Mouse (Mus musculus): ENCODE data around the gene Zfp619. TPM values are rescaled to one million over a fixed set of nuclear protein-coding genes. Genes with fewer than 3 reads are reported as not detected.
"Not testable (repeated sequence)": the region's sequence is repeated elsewhere in the genome, so short reads cannot be mapped to it uniquely, and the experiment has no call there.

Gene Zfp619
- polyA plus RNA-seq, 1 experiment from 2014 or later = 4.8 TPM

DNA sequence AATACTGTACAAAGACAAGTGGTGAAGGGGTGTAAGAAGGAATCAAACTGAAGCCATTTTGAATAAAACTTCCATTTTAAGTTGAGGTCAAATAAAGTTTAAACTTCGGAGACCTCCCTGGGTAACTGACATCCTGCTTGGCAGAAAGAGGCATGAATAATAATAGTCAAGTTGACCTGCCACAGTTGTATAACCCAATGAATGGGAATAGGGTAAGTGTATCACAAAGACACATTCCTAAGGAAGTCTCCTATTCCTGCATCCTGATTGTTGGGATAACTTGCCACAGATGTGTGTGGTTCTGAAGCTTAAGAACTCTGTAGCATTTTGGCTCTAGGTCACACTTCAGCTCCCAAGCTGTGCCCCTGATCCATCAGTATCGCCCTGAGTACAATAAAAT, 62.5 kb downstream of the Zfp619 start:
- Histone ChIP-seq H3K36me3 (ENCODE audit: control insufficient read depth, insufficient read depth, low read length) (no peaks in the 10 kb centered on the region), H3K4me3 (ENCODE audit: low read depth, low read length) (no peak overlapping the region), H3K27ac (ENCODE audit: low read depth, low read length) (no peak overlapping the region), H3K9me3 (replicated peaks; ENCODE audit: control insufficient read depth, low read length) (no peaks in the 10 kb centered on the region), H3K4me2 (ENCODE audit: low read length) (no peak overlapping the region), H3K4me1 (ENCODE audit: control insufficient read depth, insufficient read depth, low read length) (no peaks in the 10 kb centered on the region), H3K27me3 (replicated peaks; ENCODE audit: control insufficient read depth, insufficient read depth, low read length) (no peaks in the 10 kb centered on the region), H3K9ac (ENCODE audit: low read length) (no peak overlapping the region)
- ATAC-seq (no peak), DNase-seq (ENCODE audit: low spot score) (no peak)
- 78% methylated on average over 2 of the region's 2 CpGs for WGBS

DNA sequence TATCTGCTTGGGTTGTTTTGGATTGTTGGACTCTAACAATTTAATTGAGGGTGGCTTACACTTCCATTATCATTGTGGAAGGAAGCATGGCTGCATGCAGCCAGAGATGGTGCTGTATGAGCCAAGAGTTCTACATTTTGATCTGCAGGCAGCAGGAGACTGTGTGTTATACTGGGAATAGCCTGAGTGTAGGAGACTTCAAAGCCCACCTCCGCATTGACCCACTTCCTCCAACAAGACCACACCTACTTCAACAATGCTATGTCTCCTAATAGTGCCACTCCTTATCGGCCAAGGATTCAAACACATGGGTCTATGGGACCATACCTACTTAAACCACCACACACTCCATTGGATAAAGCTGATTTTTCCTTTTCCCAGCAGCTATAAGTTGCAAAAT, 63.0 kb downstream of the Zfp619 start:
- DNase-seq (ENCODE audit: low spot score) (no peak), ATAC-seq (no peak)
- H3K9me3 ChIP-seq (replicated peaks; ENCODE audit: control insufficient read depth, low read length) = no peaks in the 10 kb centered on the region
- H3K4me1 ChIP-seq (ENCODE audit: control insufficient read depth, insufficient read depth, low read length) = no peaks in the 10 kb centered on the region
- H3K36me3 ChIP-seq (ENCODE audit: control insufficient read depth, insufficient read depth, low read length) = no peaks in the 10 kb centered on the region
- H3K4me3 ChIP-seq (ENCODE audit: low read depth, low read length) = no peak overlapping the region
- H3K9ac ChIP-seq (ENCODE audit: low read length) = no peak overlapping the region
- no peaks in the 10 kb centered on the region for H3K27me3 ChIP-seq (replicated peaks; ENCODE audit: control insufficient read depth, insufficient read depth, low read length)
- 89% methylated on average over 2 of the region's 2 CpGs for WGBS
- no peak overlapping the region for H3K4me2 ChIP-seq (ENCODE audit: low read length)
- no peak overlapping the region for H3K27ac ChIP-seq (ENCODE audit: low read depth, low read length)

DNA sequence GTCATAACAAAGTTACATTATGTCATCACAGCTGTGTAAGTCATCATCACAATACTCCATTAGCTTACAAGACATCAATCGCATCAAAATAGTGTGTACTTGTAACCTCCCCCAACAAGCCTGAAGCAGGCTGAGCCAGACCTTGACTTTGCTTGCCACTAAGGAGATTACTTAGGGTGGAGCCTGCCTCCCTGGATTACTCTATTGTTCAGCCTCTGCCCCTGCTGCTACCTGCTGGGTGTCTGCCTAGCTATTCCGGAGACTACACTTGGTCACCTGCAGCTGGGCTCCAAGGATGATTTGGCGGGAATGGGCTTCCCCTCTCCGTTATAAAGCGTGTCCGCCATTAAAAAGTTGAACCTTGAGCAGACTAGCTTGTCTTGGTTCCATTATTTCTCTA, 69.3 kb downstream of the Zfp619 start:
- not testable (repeated sequence) for H3K4me1 ChIP-seq (ENCODE audit: control insufficient read depth, insufficient read depth, low read length); H3K4me3 ChIP-seq (ENCODE audit: low read depth, low read length); H3K27me3 ChIP-seq (replicated peaks; ENCODE audit: control insufficient read depth, insufficient read depth, low read length); H3K9me3 ChIP-seq (replicated peaks; ENCODE audit: control insufficient read depth, low read length); DNase-seq (ENCODE audit: low spot score); ATAC-seq; H3K27ac ChIP-seq (ENCODE audit: low read depth, low read length); H3K4me2 ChIP-seq (ENCODE audit: low read length); H3K36me3 ChIP-seq (ENCODE audit: control insufficient read depth, insufficient read depth, low read length); H3K9ac ChIP-seq (ENCODE audit: low read length)
- 52% methylated on average over 6 of the region's 6 CpGs for WGBS

DNA sequence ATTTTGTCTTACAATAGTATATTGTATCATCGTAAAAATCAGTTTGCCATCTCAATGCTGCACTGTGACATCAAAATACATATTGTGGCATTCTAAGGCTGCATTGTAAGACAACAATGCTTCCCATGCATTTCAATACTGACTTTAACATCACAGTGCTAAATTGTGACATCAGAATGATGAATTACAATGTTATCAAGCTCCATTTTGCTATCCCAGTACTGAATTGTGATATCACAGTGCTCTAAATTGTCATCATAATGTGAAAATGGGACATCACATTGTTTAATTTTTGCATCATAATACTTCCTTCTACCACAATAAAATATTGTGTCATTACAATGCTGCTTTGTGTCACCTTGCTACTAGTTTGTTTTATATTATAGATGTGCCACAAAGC, 70.5 kb downstream of the Zfp619 start:
- H3K4me3 ChIP-seq (ENCODE audit: low read depth, low read length) = peak overlapping the region; percentile 39
- H3K9me3 ChIP-seq (replicated peaks; ENCODE audit: control insufficient read depth, low read length) = no peaks in the 10 kb centered on the region
- ATAC-seq (0 out of 2 replicates have a peak, but pooled peaks have one; percentile 3), DNase-seq (ENCODE audit: low spot score) (peak; percentile 31)
- WGBS = 85% methylated on average over 1 of the region's 1 CpGs
- no peak overlapping the region; the same call in 1 of the 2 replicates for H3K27ac ChIP-seq (ENCODE audit: low read depth, low read length)
- no peaks in the 10 kb centered on the region for H3K36me3 ChIP-seq (ENCODE audit: control insufficient read depth, insufficient read depth, low read length)
- no peak overlapping the region for H3K9ac ChIP-seq (ENCODE audit: low read length)
- H3K27me3 ChIP-seq (replicated peaks; ENCODE audit: control insufficient read depth, insufficient read depth, low read length) = no peaks in the 10 kb centered on the region
- no peaks in the 10 kb centered on the region for H3K4me1 ChIP-seq (ENCODE audit: control insufficient read depth, insufficient read depth, low read length)
- peak overlapping the region; percentile 46 for H3K4me2 ChIP-seq (ENCODE audit: low read length)

DNA sequence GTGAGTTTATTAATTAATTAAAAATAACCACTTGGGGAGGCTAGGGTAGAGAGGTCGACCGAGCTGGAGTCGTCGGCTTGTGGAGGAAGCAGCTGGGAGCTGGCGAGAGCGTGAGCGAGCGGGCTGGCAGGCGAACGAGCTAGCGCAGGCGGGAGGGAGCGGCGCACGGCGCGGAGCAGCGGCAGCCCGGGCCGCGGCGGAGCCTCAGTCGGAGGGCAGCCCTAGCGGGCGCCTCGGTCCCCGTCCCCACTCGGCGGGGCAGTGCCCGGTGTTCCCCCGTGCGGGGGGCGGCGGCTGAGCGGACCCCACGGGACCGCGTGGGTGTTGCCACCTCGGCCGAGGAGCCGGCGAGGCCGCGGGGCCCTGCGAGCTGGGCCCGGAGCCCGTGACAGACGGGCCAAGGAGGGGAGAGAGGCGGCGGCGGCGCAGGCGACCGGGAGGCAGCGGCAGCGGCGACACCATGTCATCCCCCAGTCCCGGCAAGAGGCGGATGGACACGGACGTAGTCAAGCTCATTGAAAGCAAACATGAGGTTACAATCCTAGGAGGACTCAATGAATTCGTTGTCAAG, 71.0 kb downstream of the Zfp619 start:
- under 1% methylated on average over 41 of the region's 62 CpGs for WGBS
- not testable (repeated sequence) for H3K36me3 ChIP-seq (ENCODE audit: control insufficient read depth, insufficient read depth, low read length); H3K4me1 ChIP-seq (ENCODE audit: control insufficient read depth, insufficient read depth, low read length); H3K27ac ChIP-seq (ENCODE audit: low read depth, low read length); H3K27me3 ChIP-seq (replicated peaks; ENCODE audit: control insufficient read depth, insufficient read depth, low read length); H3K9me3 ChIP-seq (replicated peaks; ENCODE audit: control insufficient read depth, low read length)
- Histone ChIP-seq H3K4me3 (ENCODE audit: low read depth, low read length) (peak overlapping the region; percentile 39), H3K4me2 (ENCODE audit: low read length) (peak overlapping the region; percentile 46), H3K9ac (ENCODE audit: low read length) (peak overlapping the region; percentile 63)
- ATAC-seq = peak; percentile 97
- peak; percentile 70 for DNase-seq (ENCODE audit: low spot score)

DNA sequence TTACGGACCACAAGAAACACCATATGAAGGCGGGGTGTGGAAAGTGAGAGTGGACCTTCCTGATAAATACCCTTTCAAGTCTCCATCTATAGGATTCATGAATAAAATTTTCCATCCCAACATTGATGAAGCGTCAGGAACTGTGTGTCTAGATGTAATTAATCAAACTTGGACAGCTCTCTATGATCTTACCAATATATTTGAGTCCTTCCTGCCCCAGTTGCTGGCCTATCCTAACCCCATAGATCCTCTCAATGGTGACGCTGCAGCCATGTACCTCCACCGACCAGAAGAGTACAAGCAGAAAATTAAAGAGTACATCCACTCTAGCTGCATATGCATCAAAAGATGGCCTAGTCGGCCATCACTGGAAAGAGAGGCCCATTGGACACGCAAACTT, 71.5 kb downstream of the Zfp619 start:
- Histone ChIP-seq H3K4me3 (ENCODE audit: low read depth, low read length) (peak overlapping the region; percentile 39), H3K9ac (ENCODE audit: low read length) (peak overlapping the region; percentile 63), H3K4me2 (ENCODE audit: low read length) (peak overlapping the region; percentile 46)
- H3K27ac ChIP-seq (ENCODE audit: low read depth, low read length); H3K9me3 ChIP-seq (replicated peaks; ENCODE audit: control insufficient read depth, low read length); H3K27me3 ChIP-seq (replicated peaks; ENCODE audit: control insufficient read depth, insufficient read depth, low read length); DNase-seq (ENCODE audit: low spot score); H3K36me3 ChIP-seq (ENCODE audit: control insufficient read depth, insufficient read depth, low read length); H3K4me1 ChIP-seq (ENCODE audit: control insufficient read depth, insufficient read depth, low read length): not testable (repeated sequence)
- ATAC-seq = peak; percentile 19; the same call in 1 of the 2 replicates
- WGBS = 51% methylated on average over 7 of the region's 7 CpGs

Other genes starting within 250 kb of the Zfp619 start
- not detected in 2 replicates for gene Gm5114, start 104.6 kb upstream of the Zfp619 start, polyA plus RNA-seq (2014; fragmentation: Nextera tagmentation; extraction: Ambion mirVana)